Mouse (Mus musculus): ENCODE results near the gene Gphb5. TPM values are rescaled to one million over a fixed set of nuclear protein-coding genes. Genes with fewer than 3 reads are reported as not detected.

The Gphb5 gene
- not detected in 2 replicates for polyA plus RNA-seq (2014; fragmentation: Nextera tagmentation; extraction: Ambion mirVana)

DNA sequence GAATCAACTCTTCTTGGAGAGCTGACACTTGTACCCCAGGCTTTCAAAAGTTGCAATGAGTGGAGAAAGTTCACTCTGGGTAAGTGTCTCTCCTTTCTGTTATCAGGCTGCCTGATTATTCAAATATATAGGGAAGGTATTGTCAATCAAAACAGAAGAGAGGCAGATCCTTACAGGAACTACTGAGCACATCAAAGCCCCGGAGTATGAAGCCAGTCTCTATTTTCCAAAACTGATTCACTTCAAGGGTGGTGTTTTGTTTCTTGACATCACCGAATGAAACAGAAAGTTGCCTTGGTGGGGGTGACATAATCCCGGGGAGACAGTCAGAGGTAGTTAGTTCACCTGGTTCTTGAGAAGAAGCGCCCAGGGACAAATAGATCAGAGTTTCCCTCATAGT, at the start of gene Gphb5:
Gene Gphb5, minus strand, starts transcription at position 101 of the 400 bp plus-strand sequence.
- Histone ChIP-seq H3K4me2 (no peak within 1 kb of the TSS), H3K27ac (ENCODE audit: low read depth, low read length) (no peak within 1 kb of the TSS), H3K4me3 (ENCODE audit: low read depth, low read length) (no peak within 1 kb of the TSS), H3K9ac (ENCODE audit: low read length) (no peak within 1 kb of the TSS), H3K9me3 (ENCODE audit: control insufficient read depth, low read length) (no peaks in the 10 kb centered on the region), H3K27me3 (ENCODE audit: control insufficient read depth, insufficient read depth, low read length) (no peaks in the 10 kb centered on the region), H3K4me1 (ENCODE audit: control insufficient read depth, insufficient read depth, low read length) (no peaks in the 10 kb centered on the region), H3K36me3 (ENCODE audit: control insufficient read depth, insufficient read depth, low read length) (no peaks in the 10 kb centered on the region)
- no peak for ATAC-seq (ENCODE audit: low FRiP score)
- WGBS, result 90% methylated on average over 4 of the region's 4 CpGs
- no peak for DNase-seq (ENCODE audit: low spot score, missing footprints)

DNA sequence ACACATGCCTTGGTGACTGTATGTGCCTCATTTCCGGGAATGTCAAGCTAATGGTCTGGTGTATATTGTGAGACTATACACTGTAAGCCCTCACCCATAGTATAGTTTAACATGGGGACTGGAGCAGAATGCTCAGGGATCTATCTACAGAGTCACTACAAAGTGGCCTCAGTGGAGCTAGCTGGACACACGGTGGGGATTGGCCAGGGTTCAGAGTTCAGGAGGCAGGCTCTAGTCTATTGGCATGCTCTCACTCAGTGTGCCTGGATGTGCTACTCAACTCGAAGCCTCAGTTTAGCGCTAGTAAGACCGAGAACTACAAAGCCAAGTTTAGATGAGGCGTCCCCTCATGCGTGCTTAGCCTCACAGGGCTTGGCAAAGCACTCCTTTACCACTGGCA, 49.6 kb upstream of the Gphb5 start:
- WGBS, result 90% methylated on average over 7 of the region's 7 CpGs
- H3K27ac ChIP-seq (ENCODE audit: low read depth, low read length), result no peak overlapping the region
- no peaks in the 10 kb centered on the region for H3K27me3 ChIP-seq (ENCODE audit: control insufficient read depth, insufficient read depth, low read length)
- no peaks in the 10 kb centered on the region for H3K4me1 ChIP-seq (ENCODE audit: control insufficient read depth, insufficient read depth, low read length)
- DNase-seq (ENCODE audit: low spot score, missing footprints), result no peak
- H3K9me3 ChIP-seq (ENCODE audit: control insufficient read depth, low read length), result no peaks in the 10 kb centered on the region
- no peak overlapping the region for H3K9ac ChIP-seq (ENCODE audit: low read length)
- no peak overlapping the region for H3K4me2 ChIP-seq
- H3K4me3 ChIP-seq (ENCODE audit: low read depth, low read length), result no peak overlapping the region
- H3K36me3 ChIP-seq (ENCODE audit: control insufficient read depth, insufficient read depth, low read length), result peaks cover 6% of the 10 kb centered on the region
- ATAC-seq (ENCODE audit: low FRiP score), result no peak

DNA sequence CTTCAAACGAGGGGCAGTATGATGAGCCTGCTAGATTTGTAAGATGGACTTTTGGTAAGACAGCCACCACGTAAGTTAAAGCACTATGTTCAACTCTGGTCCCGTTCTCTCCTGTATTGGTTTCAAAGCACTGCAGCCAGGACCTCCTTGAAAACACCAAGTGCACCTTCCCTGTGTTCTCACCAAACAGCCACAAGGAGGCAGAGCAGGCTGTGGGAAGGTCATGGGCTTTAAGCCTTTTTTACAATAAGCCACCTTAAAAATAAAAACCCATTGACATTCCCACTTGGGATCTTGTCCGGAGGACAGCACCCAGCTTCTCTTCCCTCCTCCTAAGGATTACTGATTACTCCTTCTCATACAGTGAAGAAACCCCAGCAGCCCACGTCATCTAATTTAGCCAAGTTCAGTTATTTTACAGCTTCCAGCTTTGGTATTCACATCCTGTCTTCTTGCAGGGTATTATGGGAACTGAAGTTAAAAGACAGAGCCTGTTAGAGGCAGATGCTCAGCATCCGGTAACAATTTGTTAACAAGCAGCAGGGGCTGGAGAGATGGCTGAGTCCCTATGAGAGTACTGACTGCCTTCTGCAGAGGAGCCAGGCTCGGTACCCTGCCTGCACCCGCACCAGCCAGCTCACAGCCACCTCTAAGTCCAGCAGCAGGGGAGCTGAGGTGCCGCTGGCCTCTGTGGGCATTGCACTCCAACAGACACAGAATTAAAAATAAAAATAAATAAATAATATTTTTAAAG, 47.6 kb upstream of the Gphb5 start:
- H3K9me3 ChIP-seq (ENCODE audit: control insufficient read depth, low read length), result no peaks in the 10 kb centered on the region
- DNase-seq (ENCODE audit: low spot score, missing footprints) (no peak), ATAC-seq (ENCODE audit: low FRiP score) (no peak)
- no peak overlapping the region for H3K4me3 ChIP-seq (ENCODE audit: low read depth, low read length)
- no peaks in the 10 kb centered on the region for H3K27me3 ChIP-seq (ENCODE audit: control insufficient read depth, insufficient read depth, low read length)
- no peak overlapping the region for H3K4me2 ChIP-seq
- no peak overlapping the region for H3K9ac ChIP-seq (ENCODE audit: low read length)
- WGBS, result 82% methylated on average over 9 of the region's 9 CpGs
- H3K27ac ChIP-seq (ENCODE audit: low read depth, low read length), result no peak overlapping the region
- peaks cover 10% of the 10 kb centered on the region for H3K36me3 ChIP-seq (ENCODE audit: control insufficient read depth, insufficient read depth, low read length)
- H3K4me1 ChIP-seq (ENCODE audit: control insufficient read depth, insufficient read depth, low read length), result no peaks in the 10 kb centered on the region

DNA sequence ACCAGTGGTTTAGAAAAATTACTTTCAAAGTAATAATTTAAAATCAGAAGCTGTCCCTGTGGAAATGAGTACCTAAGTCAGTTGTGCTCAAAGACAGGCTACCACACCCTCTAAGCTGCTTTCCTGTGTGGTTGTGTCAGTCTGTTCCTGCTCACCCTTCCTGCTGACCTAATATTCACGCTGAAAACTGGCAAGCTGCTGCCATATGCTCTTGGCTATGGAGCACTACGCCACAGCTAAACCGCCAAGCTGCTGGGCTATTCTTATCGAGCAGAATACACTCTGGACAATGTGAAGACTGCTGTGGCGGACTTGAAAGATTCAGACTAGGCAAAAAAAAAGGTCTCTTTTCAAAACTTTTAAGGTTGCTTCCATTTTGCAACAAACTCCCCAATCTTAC, 44.0 kb upstream of the Gphb5 start:
- no peak overlapping the region for H3K9ac ChIP-seq (ENCODE audit: low read length)
- H3K4me3 ChIP-seq (ENCODE audit: low read depth, low read length), result no peak overlapping the region
- no peak for DNase-seq (ENCODE audit: low spot score, missing footprints)
- no peak overlapping the region for H3K27ac ChIP-seq (ENCODE audit: low read depth, low read length)
- no peak overlapping the region for H3K4me2 ChIP-seq
- H3K4me1 ChIP-seq (ENCODE audit: control insufficient read depth, insufficient read depth, low read length), result no peaks in the 10 kb centered on the region
- peaks cover 10% of the 10 kb centered on the region for H3K36me3 ChIP-seq (ENCODE audit: control insufficient read depth, insufficient read depth, low read length)
- 93% methylated on average over 5 of the region's 5 CpGs for WGBS
- H3K9me3 ChIP-seq (ENCODE audit: control insufficient read depth, low read length), result no peaks in the 10 kb centered on the region
- ATAC-seq (ENCODE audit: low FRiP score), result no peak
- H3K27me3 ChIP-seq (ENCODE audit: control insufficient read depth, insufficient read depth, low read length), result no peaks in the 10 kb centered on the region

DNA sequence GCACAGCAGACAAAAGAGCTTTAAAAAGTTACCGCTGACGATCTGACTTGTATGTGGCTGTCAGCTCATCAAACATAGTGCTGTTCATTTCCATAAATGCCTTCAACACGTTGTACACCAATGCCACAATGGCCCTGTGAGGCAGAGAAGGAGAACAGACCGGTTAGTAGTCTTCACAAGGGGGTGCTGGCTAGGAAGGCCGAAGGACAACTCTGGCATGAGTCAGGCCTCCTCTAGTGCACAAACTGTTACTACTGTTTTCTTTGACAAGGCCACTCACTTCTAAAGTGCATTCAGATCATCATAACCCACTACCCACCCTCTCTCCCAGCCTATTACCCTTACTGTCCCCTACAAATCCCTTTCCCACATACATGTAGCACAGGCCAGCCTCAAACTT, 43.1 kb upstream of the Gphb5 start:
- no peak overlapping the region for H3K27ac ChIP-seq (ENCODE audit: low read depth, low read length)
- H3K36me3 ChIP-seq (ENCODE audit: control insufficient read depth, insufficient read depth, low read length), result peaks cover 7% of the 10 kb centered on the region; the same call in 1 of the 2 replicates
- DNase-seq (ENCODE audit: low spot score, missing footprints), result no peak
- no peaks in the 10 kb centered on the region for H3K27me3 ChIP-seq (ENCODE audit: control insufficient read depth, insufficient read depth, low read length)
- no peak overlapping the region for H3K4me2 ChIP-seq
- ATAC-seq (ENCODE audit: low FRiP score), result no peak
- no peaks in the 10 kb centered on the region for H3K4me1 ChIP-seq (ENCODE audit: control insufficient read depth, insufficient read depth, low read length)
- 91% methylated on average over 5 of the region's 5 CpGs for WGBS
- H3K9ac ChIP-seq (ENCODE audit: low read length), result no peak overlapping the region
- H3K9me3 ChIP-seq (ENCODE audit: control insufficient read depth, low read length), result no peaks in the 10 kb centered on the region
- no peak overlapping the region for H3K4me3 ChIP-seq (ENCODE audit: low read depth, low read length)

DNA sequence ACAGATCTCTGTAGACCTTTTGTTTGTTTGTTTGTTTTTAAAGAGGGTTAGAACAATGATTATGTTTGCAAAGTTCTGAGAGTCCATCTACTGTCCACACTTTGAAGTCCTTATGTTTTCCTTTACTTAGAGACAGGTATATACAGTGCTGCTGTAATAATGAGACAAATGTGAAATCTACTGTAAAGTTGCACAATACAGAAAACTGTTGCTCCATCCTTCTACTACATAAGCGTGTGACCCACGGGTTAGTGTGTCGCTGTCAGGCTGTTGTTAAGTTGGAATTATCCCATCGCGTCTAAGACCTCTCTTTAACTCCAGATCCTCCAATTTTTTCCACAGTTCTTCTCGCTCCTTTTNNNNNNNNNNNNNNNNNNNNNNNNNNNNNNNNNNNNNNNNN, 36.9 kb upstream of the Gphb5 start:
- Histone ChIP-seq H3K9me3 (ENCODE audit: control insufficient read depth, low read length) (no peaks in the 10 kb centered on the region), H3K4me2 (no peak overlapping the region), H3K4me3 (ENCODE audit: low read depth, low read length) (no peak overlapping the region), H3K9ac (ENCODE audit: low read length) (no peak overlapping the region), H3K27ac (ENCODE audit: low read depth, low read length) (no peak overlapping the region), H3K36me3 (ENCODE audit: control insufficient read depth, insufficient read depth, low read length) (0 out of 2 replicates have a peak, but pooled peaks cover 4% of the 10 kb centered on the region), H3K4me1 (ENCODE audit: control insufficient read depth, insufficient read depth, low read length) (no peaks in the 10 kb centered on the region), H3K27me3 (ENCODE audit: control insufficient read depth, insufficient read depth, low read length) (no peaks in the 10 kb centered on the region)
- no peak for ATAC-seq (ENCODE audit: low FRiP score)
- no peak for DNase-seq (ENCODE audit: low spot score, missing footprints)
- WGBS, result 94% methylated on average over 6 of the region's 6 CpGs

DNA sequence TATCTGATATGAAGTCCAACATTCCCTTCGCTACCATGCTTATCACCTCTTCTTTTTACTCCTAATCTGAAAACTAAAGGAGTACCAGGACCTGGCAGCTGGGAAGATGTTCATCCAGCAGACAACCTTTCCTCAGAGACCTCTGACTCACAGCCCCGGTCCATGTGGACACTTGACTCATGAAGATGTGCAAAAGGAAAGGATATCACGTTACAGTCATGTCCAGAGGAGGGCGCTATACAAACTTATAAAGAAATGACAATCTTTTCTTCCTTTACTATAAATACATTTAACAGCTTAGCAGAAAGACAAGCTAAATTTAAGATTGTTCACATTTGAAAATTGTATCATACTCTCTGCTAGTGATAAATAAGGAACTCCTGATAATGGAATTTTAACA, 36.4 kb upstream of the Gphb5 start:
- no peak for ATAC-seq (ENCODE audit: low FRiP score)
- H3K4me2 ChIP-seq, result no peak overlapping the region
- no peaks in the 10 kb centered on the region for H3K27me3 ChIP-seq (ENCODE audit: control insufficient read depth, insufficient read depth, low read length)
- H3K4me3 ChIP-seq (ENCODE audit: low read depth, low read length), result no peak overlapping the region
- no peak for DNase-seq (ENCODE audit: low spot score, missing footprints)
- H3K4me1 ChIP-seq (ENCODE audit: control insufficient read depth, insufficient read depth, low read length), result no peaks in the 10 kb centered on the region
- no peaks in the 10 kb centered on the region for H3K9me3 ChIP-seq (ENCODE audit: control insufficient read depth, low read length)
- H3K9ac ChIP-seq (ENCODE audit: low read length), result no peak overlapping the region
- H3K36me3 ChIP-seq (ENCODE audit: control insufficient read depth, insufficient read depth, low read length), result 0 out of 2 replicates have a peak, but pooled peaks cover 4% of the 10 kb centered on the region
- 79% methylated on average over 4 of the region's 4 CpGs for WGBS
- no peak overlapping the region for H3K27ac ChIP-seq (ENCODE audit: low read depth, low read length)

DNA sequence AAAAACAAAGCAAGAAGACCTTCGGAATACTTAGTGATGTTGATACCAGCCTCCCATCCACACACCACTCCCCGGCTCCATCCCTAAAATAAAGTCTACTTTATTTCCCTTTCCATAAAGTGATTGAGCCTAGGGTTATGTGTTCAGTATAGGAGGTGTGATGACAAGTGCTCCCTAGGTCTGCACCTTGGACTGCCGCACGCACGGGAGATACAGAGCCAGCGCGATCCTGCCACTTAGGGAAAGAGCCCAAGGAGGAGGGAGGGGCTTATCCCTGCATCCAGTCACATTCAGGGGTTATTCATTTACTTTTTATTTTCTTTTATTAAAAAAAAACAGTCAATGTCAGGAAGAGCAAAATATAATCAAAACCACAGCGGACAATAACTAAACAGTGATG, 34.0 kb upstream of the Gphb5 start:
- Histone ChIP-seq H3K9me3 (ENCODE audit: control insufficient read depth, low read length) (no peaks in the 10 kb centered on the region), H3K4me2 (no peak overlapping the region), H3K4me3 (ENCODE audit: low read depth, low read length) (no peak overlapping the region), H3K27me3 (ENCODE audit: control insufficient read depth, insufficient read depth, low read length) (no peaks in the 10 kb centered on the region), H3K4me1 (ENCODE audit: control insufficient read depth, insufficient read depth, low read length) (no peaks in the 10 kb centered on the region), H3K27ac (ENCODE audit: low read depth, low read length) (no peak overlapping the region), H3K36me3 (ENCODE audit: control insufficient read depth, insufficient read depth, low read length) (0 out of 2 replicates have a peak, but pooled peaks cover 4% of the 10 kb centered on the region), H3K9ac (ENCODE audit: low read length) (no peak overlapping the region)
- ATAC-seq (ENCODE audit: low FRiP score) (no peak), DNase-seq (ENCODE audit: low spot score, missing footprints) (no peak)
- WGBS, result 95% methylated on average over 8 of the region's 8 CpGs

DNA sequence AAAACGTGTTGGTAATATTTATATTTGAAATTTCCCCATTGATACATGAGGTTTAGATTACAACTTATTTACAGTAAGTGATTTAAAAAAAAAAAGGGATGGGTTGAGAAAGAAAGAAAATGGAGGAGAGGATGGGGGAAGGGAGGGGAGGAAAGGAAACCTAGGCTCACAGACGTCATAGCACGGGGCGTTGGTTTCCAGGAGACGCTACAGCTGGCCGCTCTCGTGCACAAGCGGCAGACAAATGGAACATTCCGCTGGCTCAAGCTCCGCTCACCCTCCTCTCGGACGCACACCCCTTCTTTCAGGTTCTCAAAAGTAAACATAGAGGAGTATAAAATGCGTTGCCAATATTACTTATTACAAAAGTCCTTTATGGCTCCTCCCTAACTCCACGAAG, 33.4 kb upstream of the Gphb5 start:
- DNase-seq (ENCODE audit: low spot score, missing footprints) (no peak), ATAC-seq (ENCODE audit: low FRiP score) (no peak)
- no peaks in the 10 kb centered on the region for H3K27me3 ChIP-seq (ENCODE audit: control insufficient read depth, insufficient read depth, low read length)
- no peaks in the 10 kb centered on the region for H3K4me1 ChIP-seq (ENCODE audit: control insufficient read depth, insufficient read depth, low read length)
- no peak overlapping the region for H3K4me2 ChIP-seq
- no peaks in the 10 kb centered on the region for H3K9me3 ChIP-seq (ENCODE audit: control insufficient read depth, low read length)
- no peak overlapping the region for H3K27ac ChIP-seq (ENCODE audit: low read depth, low read length)
- no peak overlapping the region for H3K9ac ChIP-seq (ENCODE audit: low read length)
- no peak overlapping the region for H3K4me3 ChIP-seq (ENCODE audit: low read depth, low read length)
- WGBS, result 77% methylated on average over 14 of the region's 14 CpGs
- H3K36me3 ChIP-seq (ENCODE audit: control insufficient read depth, insufficient read depth, low read length), result 0 out of 2 replicates have a peak, but pooled peaks cover 4% of the 10 kb centered on the region
